Mouse (Mus musculus) CH12.LX (cell line): ENCODE measurements around the gene Msh3. TPM values are rescaled to one million over a fixed set of nuclear protein-coding genes. Genes with fewer than 3 reads are reported as not detected.
A peak's percentile ranks its signal among the peaks of the same experiment; 100 is the strongest.

Experiments used
- DNase-seq: peaks from one replicate; pipeline ENCODE4 v3.0.0-alpha.2; 2013; ENCODE audit errors: extremely low read depth
- H3K27ac ChIP-seq: 2 replicates; pipeline ENCODE4 v1.5.1; 2012; ENCODE audit warnings: low read depth, mild to moderate bottlenecking, control low read depth, moderate library complexity; ENCODE audit not compliant: insufficient read depth
- H3K27me3 ChIP-seq: replicated peaks from 2 replicates; pipeline ENCODE3; 2012; ENCODE audit warnings: inconsistent platforms
- H3K36me3 ChIP-seq, 2 experiments: replicated peaks in 1 of 2; 2 replicates each; pipeline versions ENCODE3 to v1.6.1; 2012; ENCODE audit warnings: inconsistent platforms in 1 of 2, low read length in 1 of 2, mild to moderate bottlenecking in 1 of 2, mixed read lengths in 1 of 2, moderate library complexity in 1 of 2; ENCODE audit not compliant: control insufficient read depth in 1 of 2, insufficient read depth in 1 of 2
- H3K4me1 ChIP-seq, 2 experiments: 2 replicates each; pipeline ENCODE4 v1.6.1; 2012; ENCODE audit warnings: inconsistent platforms in 1 of 2, moderate library complexity in 1 of 2; ENCODE audit not compliant: insufficient read depth in 2 of 2, control insufficient read depth in 1 of 2
- H3K4me2 ChIP-seq: 2 replicates; pipeline ENCODE4 v1.6.1; 2012; ENCODE audit warnings: low read depth, mild to moderate bottlenecking, control low read depth; ENCODE audit not compliant: poor library complexity, insufficient read depth, severe bottlenecking
- H3K4me3 ChIP-seq, 3 experiments: fragments of 150-350 bp in 1 of 3; sonication (generic) in 1 of 3; replicated peaks in 1 of 3; 2 replicates each; pipeline versions ENCODE3 to v1.5.1; 2011 to 2012; ENCODE audit warnings: low read depth in 2 of 3, low read length in 2 of 3, mild to moderate bottlenecking in 2 of 3, moderate library complexity in 2 of 3, control low read depth in 1 of 3, improper control_type of control experiment in 1 of 3, inconsistent platforms in 1 of 3, mixed read lengths in 1 of 3; ENCODE audit not compliant: poor library complexity in 1 of 3
- H3K79me2 ChIP-seq: replicated peaks from 2 replicates; pipeline ENCODE4 v1.6.1; 2012; ENCODE audit warnings: mild to moderate bottlenecking, moderate library complexity; ENCODE audit not compliant: control insufficient read depth, poor library complexity, insufficient read depth, severe bottlenecking; ENCODE audit errors: extremely low read depth
- H3K9ac ChIP-seq: 2 replicates; pipeline ENCODE4 v1.6.1; 2012; ENCODE audit warnings: low read depth, mild to moderate bottlenecking, control low read depth, moderate library complexity; ENCODE audit not compliant: insufficient read depth
- H3K9me3 ChIP-seq: replicated peaks from 2 replicates; pipeline ENCODE3; 2012; ENCODE audit warnings: low read length, inconsistent platforms, mixed read lengths
- CTCF ChIP-seq, 2 experiments: IDR thresholded peaks in 1 of 2; conservative IDR thresholded peaks in 1 of 2; 2 replicates each; pipeline ENCODE4 v1.5.1; 2011 to 2012; ENCODE audit warnings: low read depth in 2 of 2, low read length in 2 of 2, improper control_type of control experiment in 1 of 2, inconsistent platforms in 1 of 2, mild to moderate bottlenecking in 1 of 2, moderate library complexity in 1 of 2
- ELF1 ChIP-seq: IDR thresholded peaks from 2 replicates; pipeline ENCODE4 v1.6.1; 2014; ENCODE audit warnings: low read depth, mild to moderate bottlenecking, inconsistent platforms, low read length, improper control_type of control experiment
- GABPA ChIP-seq: IDR thresholded peaks from 2 replicates; pipeline ENCODE4 v1.6.1; 2012; ENCODE audit warnings: low read depth, low read length, improper control_type of control experiment, inconsistent platforms; ENCODE audit not compliant: insufficient replicate concordance
- IRF4 ChIP-seq: IDR thresholded peaks from 2 replicates; pipeline ENCODE4 v1.6.1; 2014; ENCODE audit warnings: low read depth, mild to moderate bottlenecking, inconsistent platforms, low read length, improper control_type of control experiment
- JUN ChIP-seq: IDR thresholded peaks from 2 replicates; pipeline ENCODE4 v1.6.1; 2011; ENCODE audit warnings: low read depth, mild to moderate bottlenecking, low read length, improper control_type of control experiment, moderate library complexity; ENCODE audit not compliant: insufficient read depth
- JUND ChIP-seq: conservative IDR thresholded peaks from 2 replicates; pipeline ENCODE4 v1.6.1; 2011; ENCODE audit warnings: low read depth, low read length, improper control_type of control experiment
- MAFK ChIP-seq: IDR thresholded peaks from 2 replicates; pipeline ENCODE4 v1.6.1; 2011; ENCODE audit warnings: low read length, improper control_type of control experiment; ENCODE audit not compliant: insufficient replicate concordance
- MAX ChIP-seq: IDR thresholded peaks from 2 replicates; pipeline ENCODE4 v1.6.1; 2011; ENCODE audit warnings: low read length, improper control_type of control experiment
- MAZ ChIP-seq: IDR thresholded peaks from 2 replicates; pipeline ENCODE4 v1.6.1; 2012; ENCODE audit warnings: low read depth, mild to moderate bottlenecking, inconsistent platforms, low read length, improper control_type of control experiment, moderate library complexity
- MXI1 ChIP-seq: IDR thresholded peaks from 2 replicates; pipeline ENCODE4 v1.6.1; 2011; ENCODE audit warnings: mild to moderate bottlenecking, low read depth, low read length, improper control_type of control experiment
- MYC ChIP-seq: IDR thresholded peaks from 2 replicates; pipeline ENCODE4 v1.6.1; 2011; ENCODE audit warnings: low read depth, mild to moderate bottlenecking, improper control_type of control experiment, low read length
- POLR2AphosphoS2 ChIP-seq: IDR thresholded peaks from 2 replicates; pipeline ENCODE4 v1.6.1; 2011; ENCODE audit warnings: low read depth, low read length, improper control_type of control experiment
- RAD21 ChIP-seq: IDR thresholded peaks from 2 replicates; pipeline ENCODE4 v1.6.1; 2011; ENCODE audit warnings: low read depth, mild to moderate bottlenecking, low read length, improper control_type of control experiment, moderate library complexity
- RCOR1 ChIP-seq: conservative IDR thresholded peaks from 2 replicates; pipeline ENCODE4 v1.6.1; 2012; ENCODE audit warnings: low read depth, mild to moderate bottlenecking, inconsistent platforms, low read length, improper control_type of control experiment
- SIN3A ChIP-seq: IDR thresholded peaks from 2 replicates; pipeline ENCODE4 v1.6.1; 2012; ENCODE audit warnings: low read length, improper control_type of control experiment, inconsistent platforms
- TCF12 ChIP-seq: IDR thresholded peaks from 2 replicates; pipeline ENCODE4 v1.6.1; 2014; ENCODE audit warnings: low read depth, mild to moderate bottlenecking, inconsistent platforms, low read length, improper control_type of control experiment
- UBTF ChIP-seq: IDR thresholded peaks from 2 replicates; pipeline ENCODE4 v1.6.1; 2012; ENCODE audit warnings: low read depth, mild to moderate bottlenecking, inconsistent platforms, low read length, improper control_type of control experiment, moderate library complexity
- ZNF384 ChIP-seq: IDR thresholded peaks from 2 replicates; pipeline ENCODE4 v1.6.1; 2012; ENCODE audit warnings: low read depth, low read length, improper control_type of control experiment, inconsistent platforms
- dilution Hi-C: fragments of 300-500 bp; cut with MboI; formaldehyde crosslinking; loops from 2 replicates; pipeline ENCODE4 v1.14.3; 2020; ENCODE audit warnings: low sequenced_read_pairs; ENCODE audit not compliant: extremely low pct_unique_long_range_greater_than_20kb, extremely low pct_ligation_motif_present
- in situ Hi-C: fragments of 300-500 bp; cut with MboI; formaldehyde crosslinking; loops from 3 replicates; pipeline ENCODE4 v1.14.3; 2019; ENCODE audit warnings: low sequenced_read_pairs, low pct_ligation_motif_present, low pct_unique_long_range_greater_than_20kb, mixed read lengths
- polyA plus RNA-seq: library from polyadenylated mRNA; unstranded; fragments of >175 nt; gene quantifications from 2 replicates; pipeline ENCODE4 v1.2.1, GENCODE M21; 2012; ENCODE audit warnings: low read depth; ENCODE audit not compliant: insufficient read length
- total RNA-seq, 2 experiments: library from RNA; depleted of rRNA; stranded (reverse); fragments of 300-350 nt in 1 of 2; fragments of >200 nt in 1 of 2; gene quantifications; 2 replicates each; pipeline ENCODE4 v1.2.3; 2012 to 2014

Gene Msh3
- total and polyA plus RNA-seq, 3 experiments = 13.7 to 27.0 (median 18.3) TPM

DNA sequence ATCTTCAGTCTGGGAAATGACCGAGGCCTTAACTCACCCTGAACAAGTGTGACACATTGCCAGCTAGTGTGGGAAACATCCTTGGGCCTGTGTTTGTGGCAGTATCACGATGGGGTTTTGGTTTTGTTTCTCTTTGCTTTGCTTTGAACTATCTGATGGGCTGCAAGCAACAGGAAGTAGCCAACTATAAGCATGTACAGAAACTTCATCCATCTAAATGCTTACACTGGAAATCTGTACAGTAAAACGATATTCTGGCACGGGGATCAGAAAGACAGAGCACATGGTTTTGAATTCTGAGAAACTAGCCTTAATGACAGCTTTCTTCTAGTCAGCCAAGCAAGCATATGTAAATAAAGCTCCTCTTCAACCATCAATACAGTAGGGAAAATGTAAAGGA is 847 bp downstream of the Msh3 start:
- peak overlapping the region; percentile 54; the same call in 1 of the 2 replicates for H3K27ac ChIP-seq
- dilution Hi-C loops (no loop called here), in situ Hi-C loops (loop anchor here (10.0 to 25.0 kb wide), 2 partner anchors 131 to 383 kb away; partner anchors contain the start of gene Fam151b)
- TF ChIP-seq JUND = no peak
- TF ChIP-seq ELF1 = peak; percentile 36; the same call in 1 of the 2 replicates
- 0 out of 2 replicates have a peak, but pooled peaks have one; percentile 22 for TF ChIP-seq IRF4
- no peak for TF ChIP-seq GABPA
- 0 out of 2 replicates have a peak, but pooled peaks have one; percentile 59 for TF ChIP-seq MXI1
- TF ChIP-seq MAX = peak; percentile 78
- TF ChIP-seq MYC = 0 out of 2 replicates have a peak, but pooled peaks have one; percentile 68
- peak; percentile 78; the same call in 1 of the 2 replicates for TF ChIP-seq SIN3A
- TF ChIP-seq, all 38 proteins: peak for 6
- peak overlapping the region; percentile 74 for H3K4me2 ChIP-seq
- H3K36me3 ChIP-seq = peaks cover 12 to 45% of the 10 kb centered on the region in 2 experiments
- H3K9ac ChIP-seq = peak overlapping the region; percentile 75
- no peaks in the 10 kb centered on the region for H3K9me3 ChIP-seq
- peaks cover 7% of the 10 kb centered on the region for H3K79me2 ChIP-seq
- peak; percentile 33 for DNase-seq
- peaks cover 14 to 50% of the 10 kb centered on the region in 2 experiments for H3K4me1 ChIP-seq
- peak overlapping the region; percentile 61 to 75 (median 65) for H3K4me3 ChIP-seq
- no peaks in the 10 kb centered on the region for H3K27me3 ChIP-seq

DNA sequence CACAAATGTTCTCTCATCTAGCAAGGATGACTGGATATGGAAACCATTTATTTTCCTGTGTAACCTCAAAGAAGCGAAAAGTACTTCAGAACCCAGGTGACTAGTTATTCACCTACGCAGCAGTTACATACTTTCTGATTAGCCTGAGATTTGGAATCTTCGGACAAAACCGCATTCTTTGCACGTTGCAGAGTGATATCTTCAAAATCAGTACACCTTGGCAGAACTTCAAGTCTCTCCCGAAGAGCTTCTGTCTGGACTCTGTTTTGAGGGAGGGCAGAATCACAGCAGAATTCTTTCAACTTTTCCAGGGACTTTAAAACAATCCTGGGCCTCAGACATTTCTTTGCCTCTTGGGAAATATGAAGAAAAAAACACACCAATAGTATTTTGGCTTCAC is 3.7 kb downstream of the Msh3 start:
- Histone ChIP-seq H3K4me1 (peaks cover 12 to 35% of the 10 kb centered on the region in 2 experiments), H3K79me2 (peaks cover 5% of the 10 kb centered on the region), H3K4me2 (no peak overlapping the region), H3K4me3 (no peak overlapping the region), H3K9me3 (no peaks in the 10 kb centered on the region), H3K27ac (no peak overlapping the region), H3K27me3 (no peaks in the 10 kb centered on the region), H3K36me3 (peaks cover 13 to 45% of the 10 kb centered on the region in 2 experiments), H3K9ac (no peak overlapping the region)
- 0 out of 2 replicates have a peak, but pooled peaks have one; percentile 22 for TF ChIP-seq RCOR1
- TF ChIP-seq CTCF (conservative IDR thresholded peaks at IDR 0.05 in 1 of 2, IDR thresholded peaks at IDR 0.05 in 1 of 2; ENCODE audit: low read depth in 2 of 2, low read length in 2 of 2) = no peak
- TF ChIP-seq TCF12 = no peak
- dilution Hi-C loops = no loop called here
- in situ Hi-C loops = loop anchor here (10.0 to 25.0 kb wide), 2 partner anchors 134 to 386 kb away; partner anchors contain the start of gene Fam151b
- no peak for DNase-seq

DNA sequence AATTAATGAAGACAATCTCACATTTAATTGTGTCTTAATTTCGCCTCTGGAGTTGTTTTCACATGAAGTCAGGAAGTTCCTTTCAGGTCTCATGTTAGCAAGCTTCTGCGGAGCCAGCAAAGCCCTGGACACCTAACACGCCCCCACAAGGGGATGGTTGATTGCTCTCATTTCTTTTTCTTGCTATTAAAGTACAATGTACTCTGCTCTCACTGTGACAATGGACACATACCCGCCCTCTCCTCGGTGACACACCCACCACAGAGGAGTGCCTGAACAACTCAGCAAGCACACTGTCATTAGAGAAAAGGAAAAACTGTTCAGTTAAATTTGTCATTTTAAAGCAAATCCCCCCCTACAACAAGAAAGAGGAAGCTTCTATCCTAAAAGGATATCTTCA is 8.5 kb downstream of the Msh3 start:
- no peaks in the 10 kb centered on the region for H3K27me3 ChIP-seq
- DNase-seq = no peak
- H3K4me1 ChIP-seq = peaks cover 5 to 15% of the 10 kb centered on the region in 2 experiments; a peak in 2 of 4 replicates
- in situ Hi-C loops (loop anchor here (25.0 kb wide), 1 partner anchor 434 kb away; no protein-coding TSS in a partner anchor), dilution Hi-C loops (no loop called here)
- H3K79me2 ChIP-seq = peaks cover 4% of the 10 kb centered on the region; the same call in 1 of the 2 replicates
- no peaks in the 10 kb centered on the region for H3K9me3 ChIP-seq
- H3K27ac ChIP-seq = no peak overlapping the region
- no peak for TF ChIP-seq MAZ
- TF ChIP-seq ZNF384 = no peak
- TF ChIP-seq RCOR1 = no peak
- no peak for TF ChIP-seq RAD21
- no peak for TF ChIP-seq POLR2AphosphoS2
- TF ChIP-seq MAFK = no peak
- TF ChIP-seq CTCF (conservative IDR thresholded peaks at IDR 0.05 in 1 of 2, IDR thresholded peaks at IDR 0.05 in 1 of 2; ENCODE audit: low read depth in 2 of 2, low read length in 2 of 2) = no peak
- no peak for TF ChIP-seq IRF4
- TF ChIP-seq UBTF = no peak
- no peak for TF ChIP-seq JUN
- H3K9ac ChIP-seq = no peak overlapping the region
- H3K4me3 ChIP-seq = no peak overlapping the region
- no peak overlapping the region for H3K4me2 ChIP-seq
- peaks cover 30 to 82% of the 10 kb centered on the region in 2 experiments for H3K36me3 ChIP-seq
